Mouse (Mus musculus): ENCODE data around the gene Sgms1.

GRCm38 (mm10) chr19:32277287-32277686 lies 112.2 kb downstream of the Sgms1 start:
- no peak for TF ChIP-seq CTCF (IDR thresholded peaks at IDR 0.05; ENCODE audit: control insufficient read depth, insufficient read depth, insufficient replicate concordance, low read depth, low read length)
- TF ChIP-seq POLR2A (IDR thresholded peaks at IDR 0.05; ENCODE audit: control insufficient read depth, low read depth, low read length), result no peak

Data from testis, adult 2 months (tissue).